Mouse (Mus musculus) gastrocnemius, adult 8-10 months (tissue): ENCODE results near the gene Elk3. TPM values are rescaled to one million over a fixed set of nuclear protein-coding genes. Genes with fewer than 3 reads are reported as not detected.

ENCODE experiments used
- DNase-seq, 2 experiments: peaks; one replicate each; pipeline ENCODE4 v3.0.0; 2022; ENCODE audit warnings: low spot score in 2 of 2
- total RNA-seq, 4 experiments: library from RNA; stranded (reverse); gene quantifications; 2 replicates each; pipeline ENCODE4 v1.2.4; 2022

The Elk3 gene
- total RNA-seq, 4 experiments from 2014 or later: 6.9 to 11.1 (median 8.1) TPM

DNA sequence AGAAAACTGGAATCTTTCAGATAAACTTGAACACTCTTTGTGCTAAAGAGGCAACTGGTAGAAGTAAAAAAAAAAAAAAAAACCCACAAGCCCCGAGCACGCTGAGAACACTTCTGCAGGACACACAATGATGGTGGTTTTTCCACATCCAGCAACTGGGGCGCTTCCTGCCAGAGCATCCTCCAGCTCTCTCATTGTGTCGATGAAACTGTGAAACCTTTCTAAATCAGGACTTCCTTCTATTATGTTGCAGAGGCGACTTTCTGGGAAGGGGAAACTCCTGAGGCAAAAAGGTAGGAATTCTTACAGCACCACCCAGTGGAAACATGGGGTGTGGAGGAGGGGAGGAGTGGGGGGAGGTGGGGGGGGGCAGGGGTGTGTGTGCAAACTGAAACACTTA lies 13.2 kb downstream of the Elk3 start:
- no peak for DNase-seq

DNA sequence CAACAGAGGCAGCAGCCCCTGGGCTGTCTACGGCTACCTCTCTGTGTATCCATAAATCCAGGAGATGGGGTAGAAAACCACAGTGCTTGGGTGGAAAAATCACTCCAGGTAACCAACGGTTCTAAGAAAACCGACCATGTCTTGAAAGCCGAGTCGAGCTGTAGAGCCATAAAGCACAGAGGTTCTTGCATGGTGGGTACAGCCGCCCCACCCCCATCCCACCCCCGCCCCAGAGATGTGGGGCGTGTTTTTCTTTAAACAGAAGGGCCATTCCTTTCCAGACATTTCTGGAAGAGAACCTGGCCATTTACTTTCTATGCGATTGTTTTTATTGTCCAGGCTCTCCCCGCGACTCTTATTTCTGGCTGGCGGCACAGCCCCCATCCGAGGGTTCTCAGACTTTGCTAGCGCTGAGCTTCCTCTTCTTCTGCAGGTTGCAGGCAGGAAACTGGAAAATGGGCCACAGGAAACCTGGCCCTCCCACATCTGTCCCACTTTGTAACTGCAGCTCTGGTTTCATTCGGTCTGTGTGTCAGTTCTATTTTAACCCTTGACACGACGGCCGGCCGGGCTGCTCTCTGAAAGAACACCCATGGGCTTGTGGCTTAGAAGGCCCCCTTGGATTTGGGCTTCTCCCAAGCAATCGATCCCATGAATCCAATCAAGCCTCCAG lies 16.3 kb downstream of the Elk3 start:
- no peak for DNase-seq

GRCm38 (mm10) chr10:93293621-93294020 lies 17.3 kb downstream of the Elk3 start:
- DNase-seq: no peak

DNA sequence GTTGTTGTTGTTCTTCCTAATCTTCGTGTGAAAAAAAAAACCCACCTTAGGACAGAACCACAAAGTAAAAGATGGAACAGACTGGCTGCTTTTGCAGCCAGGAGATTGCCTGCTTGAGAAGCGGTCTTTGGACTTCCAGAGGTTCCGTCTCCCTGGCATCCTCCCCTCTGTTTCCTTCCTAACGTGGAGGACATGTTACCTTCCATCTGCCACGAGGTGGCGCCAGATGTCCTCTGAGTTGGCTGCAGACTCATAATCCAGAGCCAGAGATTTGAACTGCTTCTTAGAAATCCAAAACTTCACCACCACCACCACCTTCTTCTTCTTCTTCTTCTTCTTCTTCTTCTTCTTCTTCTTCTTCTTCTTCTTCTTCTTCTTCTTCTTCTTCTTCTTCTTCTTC lies 19.1 kb downstream of the Elk3 start:
- DNase-seq: peak; percentile 63 to 70

DNA sequence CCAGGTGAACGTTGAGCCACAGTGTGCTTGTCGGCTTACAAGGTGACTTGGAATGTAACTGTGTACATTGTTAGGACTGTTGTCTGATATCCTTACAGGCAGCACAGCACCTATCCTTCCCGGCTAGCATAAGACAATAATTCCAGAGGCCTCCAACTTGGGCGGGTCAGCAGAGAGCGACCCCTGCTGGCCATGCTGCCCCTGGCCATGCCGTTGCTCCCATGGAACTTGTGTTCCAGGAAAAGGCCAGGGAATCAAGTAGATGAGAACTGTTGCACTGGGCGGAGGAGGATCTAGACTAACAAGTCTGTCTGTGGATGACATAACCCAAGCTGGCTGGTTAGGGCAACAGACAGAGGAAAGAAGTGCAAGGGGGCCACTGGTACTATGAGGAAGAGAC lies 19.6 kb downstream of the Elk3 start:
- no peak for DNase-seq

DNA sequence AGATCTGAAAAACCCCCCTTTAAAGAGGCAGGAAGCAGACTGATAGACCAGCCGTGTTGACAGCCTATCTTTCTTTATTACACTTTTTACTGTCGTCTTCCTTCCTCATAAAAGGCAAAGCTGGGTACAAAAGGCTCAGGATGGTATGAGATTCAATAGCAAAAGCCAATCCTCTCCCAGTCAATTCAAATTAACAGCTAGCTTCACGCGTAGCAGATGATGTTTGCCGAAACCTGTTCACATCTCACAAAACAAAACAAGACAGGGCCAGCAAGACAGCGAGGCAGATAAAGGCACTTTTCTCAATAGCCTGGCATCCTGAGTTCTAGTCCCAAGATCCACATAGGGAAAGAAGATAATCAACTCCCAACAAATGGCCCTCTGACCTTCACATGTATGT lies 21.5 kb downstream of the Elk3 start:
- no peak for DNase-seq

GRCm38 (mm10) chr10:93288336-93288735 lies 22.6 kb downstream of the Elk3 start:
- no peak for DNase-seq

GRCm38 (mm10) chr10:93287551-93288145 lies 23.3 kb downstream of the Elk3 start:
- no peak for DNase-seq

DNA sequence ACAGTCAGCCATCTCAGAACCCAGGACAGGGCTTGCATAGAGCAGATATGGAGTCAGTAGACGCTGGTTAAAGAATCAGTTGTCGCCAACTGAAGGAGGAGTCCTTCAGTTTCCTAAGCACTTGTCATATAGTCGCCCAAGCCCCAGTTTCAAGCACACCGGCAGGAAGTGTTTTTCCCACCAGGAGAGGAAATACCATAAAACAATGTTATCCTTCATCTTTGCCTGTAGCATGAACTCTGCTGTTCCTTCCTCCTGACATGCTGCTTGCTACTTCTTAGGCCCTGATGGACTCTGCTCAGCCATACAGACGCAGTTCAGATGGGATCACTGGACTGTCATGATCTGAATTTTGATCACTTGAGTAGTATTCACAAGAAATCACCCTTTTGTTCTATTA lies 25.4 kb downstream of the Elk3 start:
- DNase-seq: no peak

- DNase-seq: no peak
Measured at GRCm38 (mm10) chr10:93283258-93283657, 27.7 kb downstream of the Elk3 start.

DNA sequence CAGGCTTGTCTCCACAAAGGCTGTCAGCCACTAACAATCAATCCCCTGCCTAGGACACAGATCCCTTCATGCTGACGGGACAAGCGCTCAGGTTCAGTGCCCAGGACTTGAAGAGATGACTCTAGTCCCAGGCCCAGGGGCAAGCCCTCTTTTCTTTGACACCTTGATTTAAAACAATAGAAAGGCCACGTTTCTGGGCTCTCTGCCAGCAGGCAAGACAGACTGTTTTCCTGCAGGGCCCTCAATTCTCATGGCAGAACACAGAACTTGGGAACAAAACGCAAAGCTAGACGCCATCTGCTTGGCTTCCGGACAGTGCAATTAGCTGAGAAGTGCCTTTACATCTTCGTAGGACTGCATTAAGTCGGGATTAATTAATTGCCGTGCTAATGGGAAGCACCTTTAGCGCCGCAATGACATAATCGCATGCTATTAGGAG lies 28.4 kb downstream of the Elk3 start:
- no peak for DNase-seq

GRCm38 (mm10) chr10:93281092-93281491 lies 29.8 kb downstream of the Elk3 start:
- DNase-seq: no peak

DNA sequence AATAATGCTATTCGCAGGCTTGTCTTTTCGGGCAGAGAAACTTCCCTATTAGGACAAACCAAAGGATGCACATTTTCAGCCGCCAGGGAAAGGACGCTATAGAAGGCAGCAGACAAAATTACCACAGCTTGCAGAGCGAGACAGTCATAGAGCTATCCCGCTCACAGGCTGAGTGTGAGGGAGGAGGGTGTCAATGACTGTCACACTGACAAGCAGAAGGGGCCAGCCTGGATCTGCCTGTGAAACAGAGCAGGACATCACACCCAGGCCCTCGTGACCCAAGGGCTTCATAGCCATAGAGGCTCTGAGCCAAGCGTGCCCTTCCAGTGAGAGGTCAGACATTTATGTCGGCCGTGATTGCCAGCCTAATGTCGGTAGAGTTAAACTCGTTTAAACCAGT lies 30.3 kb downstream of the Elk3 start:
- no peak for DNase-seq

GRCm38 (mm10) chr10:93279062-93279461 lies 31.9 kb downstream of the Elk3 start:
- no peak for DNase-seq

- no peak for DNase-seq
Measured at GRCm38 (mm10) chr10:93278361-93278760, 32.6 kb downstream of the Elk3 start.

GRCm38 (mm10) chr10:93276857-93277256 lies 34.1 kb downstream of the Elk3 start:
- DNase-seq: no peak

DNA sequence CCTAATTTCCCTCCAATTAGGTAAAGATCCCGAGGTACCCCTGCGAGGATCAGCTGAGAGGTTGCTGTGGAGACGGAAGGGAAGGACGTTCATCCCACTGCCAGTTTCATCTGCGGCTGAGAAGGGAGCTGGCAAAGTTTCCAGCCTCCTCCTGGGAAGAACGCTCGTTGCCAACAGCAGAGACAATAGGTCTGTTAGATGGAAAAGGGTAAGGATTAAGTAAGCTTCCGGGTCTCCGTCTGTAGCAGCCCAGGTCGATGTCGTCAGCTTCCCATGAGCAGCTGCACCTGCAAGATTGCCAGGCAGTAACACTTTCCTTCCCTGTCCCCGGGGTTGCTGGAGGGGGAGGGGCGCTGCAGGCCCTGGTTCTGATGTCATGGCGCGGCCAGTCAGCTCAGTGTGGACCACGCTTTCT lies 34.6 kb downstream of the Elk3 start:
- peak; percentile 49 to 56 for DNase-seq

DNA sequence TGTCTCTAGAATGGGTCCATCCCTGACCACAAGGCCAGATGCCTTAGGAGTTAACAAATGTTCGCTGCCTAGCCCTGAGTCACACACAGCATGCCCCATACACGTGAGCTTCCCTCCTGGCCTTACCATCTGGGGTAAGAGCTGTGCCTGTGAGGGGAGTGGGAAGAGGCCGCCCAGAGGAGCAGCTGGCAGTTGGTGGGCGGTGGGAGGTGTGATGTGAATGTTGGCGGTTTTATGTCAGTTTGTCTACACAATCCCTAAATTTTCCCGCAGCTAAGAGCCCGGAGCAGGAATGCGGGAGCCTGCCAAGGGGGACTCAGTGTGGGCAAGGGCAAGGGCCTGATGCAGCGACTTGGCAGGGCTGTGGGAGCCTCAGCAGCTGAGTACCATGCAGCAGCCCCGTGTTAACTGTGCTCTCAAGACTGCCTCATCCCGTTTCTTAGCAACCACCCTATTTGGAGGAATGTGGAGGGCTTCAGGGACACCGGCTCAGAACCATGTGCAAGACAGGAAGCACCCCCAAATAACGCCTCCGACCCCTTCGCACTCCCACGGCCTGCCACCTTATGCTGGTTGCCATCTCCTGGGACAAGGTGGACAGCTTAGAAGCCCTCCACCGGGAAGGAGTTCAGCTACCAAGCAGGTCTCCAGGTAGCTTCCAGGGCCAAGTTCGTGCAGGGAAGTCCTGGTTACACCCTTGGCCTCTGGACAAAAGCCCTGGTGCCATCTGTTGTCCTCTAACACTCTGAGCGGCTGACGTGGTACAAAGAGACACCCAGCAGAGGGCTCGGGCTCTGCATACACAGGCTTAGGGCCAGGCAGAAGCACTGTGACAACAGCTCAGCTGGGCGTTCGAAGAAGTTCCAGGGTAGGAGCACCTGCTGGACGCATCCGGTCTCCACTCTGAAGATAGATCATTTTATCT lies 35.5 kb downstream of the Elk3 start:
- no peak for DNase-seq

- no peak for DNase-seq
Measured at GRCm38 (mm10) chr10:93274277-93274696, 36.6 kb downstream of the Elk3 start.

- DNase-seq: no peak
Measured at GRCm38 (mm10) chr10:93272986-93273982, 37.7 kb downstream of the Elk3 start.

DNA sequence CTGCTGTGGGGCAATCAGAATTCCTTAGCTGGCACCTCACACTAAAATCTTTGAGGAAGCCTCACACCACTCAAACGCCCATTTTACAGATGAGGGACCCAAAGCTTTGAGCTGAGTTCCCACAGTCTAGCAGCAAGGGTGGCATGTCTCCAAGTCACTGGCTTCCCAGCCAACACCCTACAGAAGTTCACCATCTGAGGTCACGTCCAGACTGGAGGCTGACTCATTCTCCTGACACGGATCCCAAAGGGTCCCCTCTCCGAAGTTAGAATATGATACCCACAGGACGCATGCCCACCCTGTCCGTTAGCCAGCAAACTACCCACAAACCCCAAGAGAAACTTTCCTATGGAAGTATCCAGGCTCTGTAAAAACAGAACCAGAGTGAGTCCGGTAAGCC lies 39.1 kb downstream of the Elk3 start:
- DNase-seq: no peak
